Mouse (Mus musculus) intestine, embryonic 14.5 days (tissue): Measurements from ENCODE around the gene Zhx3. TPM values are rescaled to one million over a fixed set of nuclear protein-coding genes. Genes with fewer than 3 reads are reported as not detected.

ENCODE experiments used
- ATAC-seq: fragments of 200-750 bp; cut with Nextera tagmentation; replicated peaks from 2 replicates; pipeline ENCODE4 v1.8.0; 2017; ENCODE audit warnings: low read depth, moderate number of reproducible peaks, moderate TSS enrichment, moderate library complexity; ENCODE audit not compliant: low FRiP score, low TSS enrichment
- DNase-seq: peaks from one replicate; pipeline ENCODE4 v3.0.0-alpha.2; 2018; ENCODE audit warnings: low spot score
- H3K27ac ChIP-seq: fragments of 300-500 bp; sonication (generic); 2 replicates; pipeline ENCODE4 v1.5.1; 2014; ENCODE audit warnings: low read depth, mild to moderate bottlenecking, control low read depth
- H3K27me3 ChIP-seq: fragments of 300-500 bp; sonication (generic); replicated peaks from 2 replicates; pipeline ENCODE4 v1.6.1; 2014; ENCODE audit warnings: low read length, control low read depth; ENCODE audit not compliant: control insufficient read depth, insufficient read depth
- H3K36me3 ChIP-seq: fragments of 300-500 bp; sonication (generic); 2 replicates; pipeline ENCODE4 v1.6.1; 2014; ENCODE audit warnings: low read length, control low read depth; ENCODE audit not compliant: control insufficient read depth, insufficient read depth
- H3K4me1 ChIP-seq: fragments of 300-500 bp; sonication (generic); replicated peaks from 2 replicates; pipeline ENCODE4 v1.6.1; 2014; ENCODE audit warnings: low read length, control low read depth, mixed read lengths; ENCODE audit not compliant: control insufficient read depth, insufficient read depth
- H3K4me2 ChIP-seq: fragments of 300-500 bp; sonication (generic); 2 replicates; pipeline ENCODE4 v1.6.1; 2014; ENCODE audit warnings: low read length
- H3K4me3 ChIP-seq: fragments of 300-500 bp; sonication (generic); 2 replicates; pipeline ENCODE4 v1.5.1; 2014; ENCODE audit warnings: low read depth, low read length, control low read depth, mixed read lengths
- H3K9ac ChIP-seq: fragments of 300-500 bp; sonication (generic); 2 replicates; pipeline ENCODE4 v1.6.1; 2014; ENCODE audit warnings: mild to moderate bottlenecking, low read length
- H3K9me3 ChIP-seq: fragments of 300-500 bp; sonication (generic); 2 replicates; pipeline ENCODE4 v1.6.1; 2016; ENCODE audit warnings: low read length, control low read depth; ENCODE audit not compliant: control insufficient read depth
- WGBS: fragments of 180-500 bp; shearing (Covaris S2); extraction: QIAGEN DNeasy Blood & Tissue Kit; methylation state at CpG from one replicate; pipeline ENCODE4 v1.1.7; 2014; 5-methylcytosine and 5-hydroxymethylcytosine counted together
- polyA plus RNA-seq: library from polyadenylated mRNA; unstranded; fragments of >200 nt; fragmentation: Nextera tagmentation; extraction: Ambion mirVana; gene quantifications from 2 replicates; pipeline ENCODE4 v1.2.1, GENCODE M21; 2014

The Zhx3 gene
- polyA plus RNA-seq, 1 experiment from 2014 or later = 7.5 TPM

DNA sequence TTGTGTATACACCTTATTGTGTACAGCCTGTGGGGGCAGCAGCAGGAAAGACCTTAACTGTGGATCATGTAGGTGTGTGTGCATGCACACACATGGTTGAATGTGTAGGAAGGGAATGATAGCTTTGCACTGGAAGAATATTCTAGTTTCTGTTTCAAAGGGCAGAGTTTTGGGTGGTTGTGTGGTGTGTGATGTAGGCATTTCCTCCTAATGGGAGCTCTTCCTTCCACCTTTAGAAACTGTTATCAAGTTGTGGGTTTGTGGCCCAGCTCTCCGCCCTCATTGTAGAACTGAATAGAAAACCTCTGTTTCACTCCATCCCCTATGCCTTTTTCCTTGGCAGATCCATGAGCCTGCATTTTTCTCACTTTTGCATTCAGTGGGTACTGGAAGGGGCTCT is 127.3 kb downstream of the Zhx3 start:
- no peak for ATAC-seq
- no peak overlapping the region for H3K4me3 ChIP-seq
- no peak overlapping the region for H3K9ac ChIP-seq
- H3K27ac ChIP-seq = no peak overlapping the region
- H3K27me3 ChIP-seq = no peaks in the 10 kb centered on the region
- 86% methylated on average over 1 of the region's 1 CpGs for WGBS
- H3K4me1 ChIP-seq = 0 out of 2 replicates have a peak, but pooled peaks cover 3% of the 10 kb centered on the region
- peaks cover 59% of the 10 kb centered on the region for H3K36me3 ChIP-seq
- H3K9me3 ChIP-seq = no peaks in the 10 kb centered on the region
- no peak overlapping the region for H3K4me2 ChIP-seq
- no peak for DNase-seq

GRCm38 (mm10) chr2:160744823-160745210 is 128.0 kb downstream of the Zhx3 start:
- no peak overlapping the region for H3K4me3 ChIP-seq
- no peaks in the 10 kb centered on the region for H3K27me3 ChIP-seq
- WGBS = 85% methylated on average over 5 of the region's 5 CpGs
- no peak overlapping the region for H3K27ac ChIP-seq
- H3K9me3 ChIP-seq = no peaks in the 10 kb centered on the region
- no peak overlapping the region for H3K4me2 ChIP-seq
- DNase-seq (no peak), ATAC-seq (no peak)
- 0 out of 2 replicates have a peak, but pooled peaks cover 3% of the 10 kb centered on the region for H3K4me1 ChIP-seq
- H3K9ac ChIP-seq = no peak overlapping the region
- peaks cover 59% of the 10 kb centered on the region for H3K36me3 ChIP-seq

- H3K27ac ChIP-seq = no peak overlapping the region
- no peak for DNase-seq
Measured at GRCm38 (mm10) chr2:160744040-160744822, 128.6 kb downstream of the Zhx3 start.

DNA sequence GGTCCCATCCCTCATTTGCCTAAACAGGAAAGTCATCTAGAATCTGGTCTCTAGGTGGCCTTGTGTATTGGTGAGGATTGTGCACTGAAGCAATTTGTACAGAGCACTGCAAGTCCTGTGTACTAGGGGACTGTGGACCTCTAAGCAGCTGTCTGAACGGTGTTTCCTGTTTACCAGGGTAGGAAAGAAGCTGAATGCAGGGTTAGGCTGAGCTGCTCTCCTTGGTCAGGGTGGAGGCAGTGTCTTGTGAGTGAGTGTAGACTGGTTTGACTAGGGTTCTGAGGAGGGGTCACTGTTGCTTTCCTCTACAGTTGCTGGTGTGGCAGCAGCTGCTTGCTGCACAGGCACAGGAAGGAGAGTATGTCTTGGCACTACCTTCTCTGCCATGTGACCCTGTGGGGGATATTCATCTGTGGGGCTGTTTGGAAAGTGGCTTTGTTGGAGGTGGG is 130.6 kb downstream of the Zhx3 start:
- 44% methylated on average over 1 of the region's 1 CpGs for WGBS
- DNase-seq = no peak
- H3K4me1 ChIP-seq = 0 out of 2 replicates have a peak, but pooled peaks cover 6% of the 10 kb centered on the region
- peaks cover 44% of the 10 kb centered on the region for H3K36me3 ChIP-seq
- no peak overlapping the region for H3K4me3 ChIP-seq
- H3K4me2 ChIP-seq = no peak overlapping the region
- 0 out of 2 replicates have a peak overlapping the region, but pooled peaks have one; percentile 16 for H3K27ac ChIP-seq
- no peaks in the 10 kb centered on the region for H3K9me3 ChIP-seq
- H3K27me3 ChIP-seq = no peaks in the 10 kb centered on the region
- no peak overlapping the region for H3K9ac ChIP-seq
- ATAC-seq = no peak

More at GRCm38 (mm10) chr2:160744040-160744822, 128.6 kb downstream of the Zhx3 start:
- 0 out of 2 replicates have a peak, but pooled peaks cover 3% of the 10 kb centered on the region for H3K4me1 ChIP-seq
- no peak overlapping the region for H3K9ac ChIP-seq
- 88% methylated on average over 7 of the region's 7 CpGs for WGBS
- no peaks in the 10 kb centered on the region for H3K27me3 ChIP-seq
- H3K4me3 ChIP-seq = no peak overlapping the region
- H3K36me3 ChIP-seq = peaks cover 54% of the 10 kb centered on the region
- no peak overlapping the region for H3K4me2 ChIP-seq
- ATAC-seq = 0 out of 2 replicates have a peak, but pooled peaks have one; percentile 43
- no peaks in the 10 kb centered on the region for H3K9me3 ChIP-seq

DNA sequence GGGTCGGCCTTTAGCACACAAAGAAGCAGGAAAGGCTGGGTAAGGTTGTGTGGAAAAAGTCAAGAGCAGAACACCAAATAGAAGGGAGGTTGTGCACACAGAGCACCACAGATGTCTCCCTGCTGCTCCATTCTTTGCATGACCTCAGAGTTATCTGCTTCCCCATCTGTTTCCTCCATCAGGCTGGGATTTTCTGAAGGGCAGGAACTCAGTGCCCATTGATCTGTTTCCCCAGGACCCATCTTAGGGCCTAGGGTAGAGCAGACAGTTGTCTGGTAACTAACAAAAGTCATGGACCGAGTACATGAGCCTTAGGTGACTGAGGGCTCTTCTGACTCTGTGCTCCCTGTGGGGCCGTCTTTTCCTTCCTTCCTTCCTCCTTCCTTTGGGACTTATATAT is 131.2 kb downstream of the Zhx3 start:
- Histone ChIP-seq H3K27me3 (no peaks in the 10 kb centered on the region), H3K4me1 (0 out of 2 replicates have a peak, but pooled peaks cover 6% of the 10 kb centered on the region), H3K4me3 (no peak overlapping the region), H3K36me3 (peaks cover 44% of the 10 kb centered on the region), H3K27ac (no peak overlapping the region), H3K9me3 (0 out of 2 replicates have a peak, but pooled peaks cover 2% of the 10 kb centered on the region), H3K4me2 (no peak overlapping the region), H3K9ac (no peak overlapping the region)
- 85% methylated on average over 3 of the region's 3 CpGs for WGBS
- no peak for ATAC-seq
- no peak for DNase-seq

- no peak overlapping the region for H3K27ac ChIP-seq
Measured at GRCm38 (mm10) chr2:160740521-160741156, 132.2 kb downstream of the Zhx3 start.

GRCm38 (mm10) chr2:160739647-160740356 is 133.0 kb downstream of the Zhx3 start:
- no peak for ATAC-seq
- Histone ChIP-seq H3K27me3 (no peaks in the 10 kb centered on the region), H3K4me1 (peaks cover 6% of the 10 kb centered on the region; the same call in 1 of the 2 replicates), H3K9ac (no peak overlapping the region), H3K9me3 (0 out of 2 replicates have a peak, but pooled peaks cover 2% of the 10 kb centered on the region), H3K4me2 (no peak overlapping the region), H3K36me3 (peaks cover 42% of the 10 kb centered on the region), H3K27ac (no peak overlapping the region; the same call in 1 of the 2 replicates), H3K4me3 (no peak overlapping the region)
- DNase-seq = no peak
- 46% methylated on average over 2 of the region's 2 CpGs for WGBS

More at GRCm38 (mm10) chr2:160740521-160741156, 132.2 kb downstream of the Zhx3 start:
- no peak for ATAC-seq
- 67% methylated on average over 11 of the region's 11 CpGs for WGBS
- peaks cover 6% of the 10 kb centered on the region; the same call in 1 of the 2 replicates for H3K4me1 ChIP-seq
- 0 out of 2 replicates have a peak, but pooled peaks cover 2% of the 10 kb centered on the region for H3K9me3 ChIP-seq
- H3K4me2 ChIP-seq = no peak overlapping the region
- no peak overlapping the region for H3K9ac ChIP-seq
- H3K4me3 ChIP-seq = no peak overlapping the region
- peaks cover 43% of the 10 kb centered on the region for H3K36me3 ChIP-seq
- no peaks in the 10 kb centered on the region for H3K27me3 ChIP-seq
- DNase-seq = no peak

DNA sequence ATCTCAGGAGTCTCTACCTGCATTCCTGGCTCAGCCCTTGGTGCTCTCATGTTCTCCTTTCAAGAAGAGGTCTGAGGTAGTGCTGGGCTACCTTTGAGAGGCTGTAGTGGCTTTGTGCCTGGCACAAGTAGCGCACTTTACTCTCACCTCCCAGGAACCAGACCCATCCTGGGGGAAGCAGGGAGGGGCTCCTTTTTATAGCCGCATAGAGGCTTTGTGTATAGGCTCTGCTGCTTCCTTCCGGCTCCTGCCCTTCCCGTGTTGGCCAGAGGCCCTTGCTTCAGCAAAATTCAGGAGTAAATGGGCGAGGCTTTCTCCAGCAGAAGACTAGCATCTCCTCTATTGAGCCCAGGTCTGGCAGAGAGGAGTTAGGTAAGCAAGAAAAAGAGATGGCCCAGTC is 134.4 kb downstream of the Zhx3 start:
- Histone ChIP-seq H3K27me3 (no peaks in the 10 kb centered on the region), H3K27ac (no peak overlapping the region; the same call in 1 of the 2 replicates), H3K4me1 (peaks cover 20% of the 10 kb centered on the region), H3K4me3 (no peak overlapping the region), H3K9me3 (0 out of 2 replicates have a peak, but pooled peaks cover 2% of the 10 kb centered on the region), H3K4me2 (no peak overlapping the region), H3K36me3 (peaks cover 54% of the 10 kb centered on the region), H3K9ac (no peak overlapping the region)
- DNase-seq = no peak
- ATAC-seq = no peak
- 40% methylated on average over 5 of the region's 5 CpGs for WGBS
